Mouse (Mus musculus) right cerebral cortex, postnatal 36 days (tissue): ENCODE data around the gene Trub2.
"Not testable (repeated sequence)": the region's sequence is repeated elsewhere in the genome, so short reads cannot be mapped to it uniquely, and the experiment has no call there.

ENCODE experiments used
- DNase-seq, 2 experiments: peaks; one replicate each; pipeline ENCODE4 v3.0.0; 2022; ENCODE audit warnings: low spot score in 2 of 2, mixed read lengths in 1 of 2

The Trub2 gene

GRCm38 (mm10) chr2:29787937-29788681 is at the start of gene Trub2:
Gene Trub2, minus strand, starts transcription at chr2:29788502.
- peak; percentile 86 to 88 for DNase-seq

DNA sequence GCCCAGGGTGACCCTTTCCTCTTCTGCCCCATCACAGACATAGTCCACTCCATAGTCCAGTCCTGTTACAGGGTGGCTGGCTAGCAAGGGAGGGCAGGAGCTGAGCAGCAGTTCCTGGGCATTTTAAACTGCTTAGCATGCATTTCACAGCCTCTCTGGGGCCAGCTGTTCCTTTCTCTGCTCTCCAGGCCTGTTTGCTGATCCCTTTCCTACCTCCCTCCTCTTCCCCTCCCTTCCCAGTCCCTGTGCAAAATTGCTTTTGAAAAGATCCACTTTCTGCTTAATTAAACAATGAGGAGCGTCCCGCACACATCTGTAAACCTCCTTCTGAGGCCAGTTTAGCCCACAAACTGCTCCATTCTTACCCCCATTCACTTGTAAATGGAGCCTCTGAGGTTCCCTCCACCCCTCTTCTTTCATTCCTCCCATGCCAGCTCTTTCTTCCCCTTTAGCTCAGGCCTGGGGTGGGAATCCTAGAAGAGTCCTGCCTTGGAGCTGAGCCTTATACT is 47.1 kb upstream of the Trub2 start:
- DNase-seq: no peak

DNA sequence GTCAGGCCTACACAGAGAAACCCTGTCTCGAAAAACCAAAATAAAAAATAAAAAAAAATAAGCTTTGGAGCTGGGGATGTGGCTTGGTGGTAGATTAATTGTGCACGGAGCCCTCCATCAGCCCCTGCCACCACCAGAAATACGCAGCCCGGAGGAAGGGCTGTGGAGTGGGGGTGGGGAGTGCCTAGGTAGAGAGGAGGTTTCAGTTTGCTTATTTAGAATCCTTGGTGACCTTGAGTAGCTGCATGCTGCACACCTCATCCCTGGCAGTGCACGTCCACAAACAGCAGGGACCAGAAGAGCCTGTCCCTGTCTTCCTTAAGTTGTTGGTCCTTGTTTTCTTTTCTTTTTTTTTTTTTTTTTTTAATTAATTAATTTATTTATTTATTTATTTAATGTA is 45.5 kb upstream of the Trub2 start:
- DNase-seq: no peak

DNA sequence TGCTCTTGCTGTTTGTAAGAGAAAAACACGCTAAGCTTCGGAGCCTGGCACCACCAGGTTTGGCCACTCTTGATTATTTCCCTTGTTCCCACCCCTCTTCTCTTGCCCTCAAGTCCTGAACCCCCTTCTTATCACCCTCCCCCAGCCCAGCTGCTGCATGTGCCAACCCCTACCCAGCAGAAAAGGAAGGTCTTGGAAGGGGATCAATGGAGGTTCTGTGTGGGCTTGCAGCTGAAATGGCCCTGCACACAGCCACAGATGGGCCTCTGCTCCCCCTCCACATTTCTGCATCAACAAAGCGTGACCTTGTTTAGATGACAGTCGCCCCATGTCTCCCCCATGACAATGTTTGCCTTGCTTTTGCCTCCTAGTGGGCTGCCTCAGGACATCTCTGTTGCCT is 42.8 kb upstream of the Trub2 start:
- DNase-seq: peak in 1 of 2 experiments; percentile 36

DNA sequence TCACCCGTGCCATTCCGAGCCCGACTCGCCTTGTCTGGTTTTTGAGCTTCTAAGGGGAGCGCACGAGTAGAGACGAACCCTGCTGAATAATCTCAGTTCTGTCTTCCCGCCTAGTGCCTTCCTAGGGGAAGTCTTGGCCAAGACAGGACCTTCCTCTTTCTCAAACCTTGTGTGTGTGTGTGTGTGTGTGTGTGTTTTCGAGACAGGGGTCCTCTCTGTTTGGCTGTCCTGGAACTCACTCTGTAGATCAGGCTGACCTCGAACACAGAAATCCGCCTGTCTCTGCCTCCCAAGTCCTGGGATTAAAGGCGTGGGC is 39.4 kb upstream of the Trub2 start:
- no peak for DNase-seq

GRCm38 (mm10) chr2:29826926-29827708 is 38.8 kb upstream of the Trub2 start:
- peak; percentile 94 to 97 for DNase-seq

- DNase-seq: no peak
These were observed 38.1 kb upstream of the Trub2 start for GRCm38 (mm10) chr2:29826318-29826925.

DNA sequence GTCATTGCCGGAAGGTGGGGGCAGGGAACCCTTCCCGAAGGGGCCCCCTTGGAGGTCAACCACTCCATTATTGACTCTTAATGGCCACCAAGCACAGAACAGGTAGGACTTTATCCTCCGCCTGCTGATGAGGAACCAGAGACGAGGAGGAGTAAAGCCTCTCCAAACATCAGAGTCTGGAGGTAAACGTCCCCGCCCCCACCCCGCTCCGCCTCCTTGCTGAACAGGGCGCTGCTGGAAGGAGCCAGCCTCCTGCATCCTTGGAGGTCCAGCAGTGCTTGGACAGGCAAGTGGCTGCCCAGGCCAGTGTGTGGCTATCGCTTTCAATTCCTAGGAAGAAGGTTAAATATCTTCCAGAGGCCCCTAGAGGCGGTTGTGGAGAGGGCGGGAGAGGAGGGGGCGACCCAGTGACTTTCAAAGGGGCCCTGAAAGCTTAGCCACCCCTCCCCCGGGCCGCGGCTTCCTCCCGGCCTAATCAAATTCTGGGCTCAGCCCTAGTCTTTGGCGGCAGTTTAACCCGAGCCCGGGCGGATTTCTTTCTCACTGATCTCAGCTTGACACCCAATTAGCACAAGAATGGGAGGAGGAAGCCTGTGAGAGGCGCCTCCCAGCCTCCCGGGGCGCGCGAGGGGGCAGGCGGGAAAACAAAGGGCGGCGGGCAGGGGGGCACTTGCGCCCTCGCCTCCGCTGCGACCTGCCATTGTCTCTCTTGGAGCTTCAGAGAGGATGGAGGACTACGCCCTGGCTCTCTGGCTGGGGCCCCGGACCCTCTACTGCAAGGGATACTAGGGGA is 31.9 kb upstream of the Trub2 start, which contains the start of gene Urm1:
TSS of gene Urm1 (plus strand) at position 51 of the 793 bp plus-strand sequence.
- peak in 1 of 2 experiments; percentile 42 for DNase-seq

DNA sequence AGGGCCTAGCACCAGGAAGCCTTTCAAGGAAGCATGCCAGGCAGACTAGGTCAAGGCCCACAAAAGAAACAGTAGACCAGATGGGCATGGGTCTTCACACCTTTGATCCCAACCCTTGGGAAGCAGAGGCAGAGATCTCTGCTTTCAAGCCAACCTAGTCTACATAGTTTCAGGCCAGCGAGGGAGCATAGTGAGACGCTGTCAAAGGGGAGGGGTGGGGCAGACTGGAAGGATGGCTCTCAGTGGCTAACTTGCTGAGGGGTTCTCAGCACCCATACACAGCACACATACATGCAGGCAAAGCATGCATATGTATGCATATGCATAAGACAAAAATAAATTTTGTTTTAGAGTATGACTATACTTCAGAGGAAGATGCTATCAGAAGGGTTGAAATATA is 31.1 kb upstream of the Trub2 start:
- no peak for DNase-seq

DNA sequence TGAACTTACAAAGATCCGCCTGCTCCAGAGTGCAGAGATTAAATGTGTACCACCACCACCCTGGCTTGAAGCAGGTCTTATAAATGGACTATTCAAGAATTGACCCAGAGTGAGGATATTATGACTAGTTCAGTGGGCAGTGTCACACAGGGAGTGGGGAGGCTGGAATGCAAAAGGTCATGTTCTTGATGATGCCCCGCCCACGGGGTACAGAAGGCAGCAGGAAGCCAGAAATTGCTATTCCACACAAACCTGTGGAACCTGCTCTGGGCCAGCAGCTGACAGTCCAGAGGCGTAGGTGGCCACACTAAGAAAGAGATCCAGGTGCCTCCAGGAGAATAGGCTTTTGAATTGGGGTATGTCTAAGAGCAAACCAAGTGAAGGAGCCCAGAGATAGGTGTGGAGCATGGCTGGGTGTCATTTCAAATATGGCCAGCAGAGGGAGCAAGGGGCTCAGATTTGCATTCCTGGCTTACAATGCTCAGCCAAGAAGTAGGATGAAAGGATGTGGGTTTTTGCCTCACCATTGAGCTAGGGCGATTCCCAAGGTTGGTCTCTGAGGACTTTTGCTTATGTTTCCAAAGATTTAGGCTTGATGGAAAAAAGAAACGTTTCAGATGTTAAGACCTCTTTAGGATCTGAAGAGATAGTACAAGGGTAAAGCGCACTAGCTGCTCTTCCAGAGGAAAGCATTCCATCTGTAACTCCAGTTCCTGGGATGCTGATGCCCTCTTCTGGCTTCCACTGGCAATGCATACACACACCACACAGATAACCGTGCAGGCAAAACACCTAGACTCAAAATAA is 29.3 kb upstream of the Trub2 start:
- peak; percentile 75 to 81 for DNase-seq

- DNase-seq: no peak
These were observed 27.5 kb upstream of the Trub2 start for GRCm38 (mm10) chr2:29815678-29816371.

GRCm38 (mm10) chr2:29803400-29803831 is 15.1 kb upstream of the Trub2 start:
- no peak for DNase-seq

DNA sequence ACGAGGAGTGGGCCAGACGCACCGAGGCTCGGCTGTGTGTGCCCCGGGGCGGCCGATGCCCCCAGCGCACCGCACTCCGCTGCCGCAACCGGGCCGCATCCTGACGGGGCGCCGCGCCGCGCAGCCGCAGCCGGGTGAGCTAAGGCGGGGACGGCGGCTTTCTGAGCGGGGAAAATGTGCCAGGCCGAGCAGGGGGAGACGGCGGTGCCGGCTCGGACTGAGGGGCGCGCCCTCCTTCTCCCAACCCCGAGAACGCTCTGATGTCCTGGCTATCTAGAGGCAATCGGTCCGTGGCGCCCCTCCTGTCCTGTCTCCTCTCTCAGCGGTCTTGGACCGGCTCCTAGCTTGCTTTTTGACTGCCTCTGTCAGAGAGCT is 14.5 kb upstream of the Trub2 start:
- DNase-seq: no peak

GRCm38 (mm10) chr2:29802075-29802826 is 13.9 kb upstream of the Trub2 start, which contains the start of gene Slc27a4:
Gene Slc27a4, plus strand, starts transcription at chr2:29802634.
- DNase-seq: peak; percentile 95

DNA sequence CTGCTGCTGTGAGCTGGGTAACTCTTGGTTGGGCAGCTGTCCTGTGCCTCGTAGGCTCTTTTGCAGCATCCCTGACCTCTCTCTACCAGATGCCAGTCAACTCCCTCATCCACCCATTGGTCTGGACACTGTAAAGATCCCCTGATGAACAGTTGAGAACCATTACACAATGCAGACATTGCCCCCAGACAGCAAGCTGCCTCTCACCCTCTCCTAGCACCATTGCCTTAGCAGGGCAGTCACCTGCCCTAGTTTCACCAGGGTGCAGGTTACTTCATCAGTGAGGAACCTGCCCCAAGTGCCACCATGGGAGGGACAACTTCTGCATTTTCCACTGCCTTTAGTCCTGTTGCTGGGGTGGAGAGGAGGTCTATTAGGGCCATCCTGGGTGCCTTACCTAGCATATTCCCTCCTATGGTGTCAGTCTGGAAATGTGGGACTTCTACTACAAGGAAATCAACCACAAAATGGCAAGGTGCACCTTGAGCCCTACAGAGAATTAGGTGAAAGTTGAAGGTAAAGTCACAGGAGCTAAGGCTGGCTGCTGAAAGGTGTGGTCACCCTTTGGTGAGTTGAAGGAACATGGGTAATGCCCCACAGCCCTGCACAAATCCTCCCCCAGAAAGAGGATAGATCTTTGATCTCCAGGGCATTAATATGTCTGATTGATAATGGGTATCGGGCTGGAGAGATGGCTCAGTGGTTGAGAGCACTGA is 4.6 kb upstream of the Trub2 start:
- DNase-seq: no peak

GRCm38 (mm10) chr2:29787104-29787917 is 991 bp downstream of the Trub2 start, which contains the start of gene Coq4:
Gene Coq4, plus strand, starts transcription at chr2:29787493.
- DNase-seq: peak; percentile 90 to 91

DNA sequence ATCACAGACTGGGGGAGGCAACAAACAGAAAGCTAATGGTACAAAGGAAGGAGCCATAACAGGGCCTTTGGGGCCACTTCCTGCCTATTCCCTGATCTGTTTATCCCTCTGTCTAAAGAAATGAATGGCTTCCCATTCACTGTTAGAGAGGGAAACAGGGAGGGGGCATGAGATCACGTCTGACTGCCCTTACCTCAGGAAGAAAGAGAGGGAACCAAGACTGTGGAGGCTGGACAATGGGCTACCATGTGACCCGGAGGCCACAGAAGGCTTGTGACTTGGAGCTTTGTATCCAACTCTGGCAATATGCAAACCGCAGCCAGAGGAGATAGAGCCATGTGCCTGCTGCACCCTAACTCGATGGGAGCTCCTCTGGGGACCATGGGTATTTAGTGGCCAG is 4.0 kb downstream of the Trub2 start:
- no peak for DNase-seq

- DNase-seq: not testable (repeated sequence)
These were observed 7.0 kb downstream of the Trub2 start for GRCm38 (mm10) chr2:29781256-29781655.
